Mouse (Mus musculus) C2C12 (cell line): ENCODE measurements around the gene Arhgef17.

ENCODE experiments used
- CEBPB ChIP-seq: IDR thresholded peaks from one replicate; pipeline ENCODE4 v1.6.1; 2011; ENCODE audit warnings: low read depth, mild to moderate bottlenecking, control low read depth, moderate library complexity
- CTCF ChIP-seq: IDR thresholded peaks from one replicate; pipeline ENCODE4 v1.5.1; 2011; ENCODE audit not compliant: control insufficient read depth, insufficient read depth, insufficient read length
- MAX ChIP-seq: IDR thresholded peaks from one replicate; pipeline ENCODE4 v1.6.1; 2011; ENCODE audit warnings: mild to moderate bottlenecking, control low read depth

- TF ChIP-seq CTCF (no peak), MAX (no peak), CEBPB (no peak)
Observed at GRCm38 (mm10) chr7:100960462-100960861, 28.6 kb upstream of the Arhgef17 start.
